Mouse (Mus musculus) thymus, postnatal 4 days (tissue): ENCODE results near the gene Fgfr2.
"Not testable (repeated sequence)": the region's sequence is repeated elsewhere in the genome, so short reads cannot be mapped to it uniquely, and the experiment has no call there.

ENCODE experiments used
- DNase-seq: peaks from one replicate; pipeline ENCODE4 v3.0.0; 2021

Gene Fgfr2

GRCm38 (mm10) chr7:132558141-132558736, 564.9 kb downstream of the Fgfr2 start:
- no peak for DNase-seq

DNA sequence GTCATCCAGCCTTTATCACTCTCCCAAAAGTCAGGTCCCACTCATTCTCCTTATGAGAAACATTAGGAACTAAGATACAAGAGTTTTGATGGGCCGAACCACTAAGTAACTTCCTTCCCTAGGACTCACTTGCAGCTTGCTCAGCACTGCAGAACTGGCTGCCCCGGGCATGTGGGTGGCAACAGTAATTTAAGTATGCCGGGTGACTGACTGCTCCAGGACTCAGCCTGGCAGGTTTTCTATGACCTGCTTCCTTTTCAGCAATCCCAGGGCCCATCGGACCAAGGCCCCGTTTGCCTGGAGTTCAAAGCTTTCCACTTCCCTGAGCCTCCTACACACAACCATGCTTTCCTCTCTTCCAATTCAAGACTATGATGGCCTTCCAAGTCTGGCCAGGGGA, 566.6 kb downstream of the Fgfr2 start:
- no peak for DNase-seq

DNA sequence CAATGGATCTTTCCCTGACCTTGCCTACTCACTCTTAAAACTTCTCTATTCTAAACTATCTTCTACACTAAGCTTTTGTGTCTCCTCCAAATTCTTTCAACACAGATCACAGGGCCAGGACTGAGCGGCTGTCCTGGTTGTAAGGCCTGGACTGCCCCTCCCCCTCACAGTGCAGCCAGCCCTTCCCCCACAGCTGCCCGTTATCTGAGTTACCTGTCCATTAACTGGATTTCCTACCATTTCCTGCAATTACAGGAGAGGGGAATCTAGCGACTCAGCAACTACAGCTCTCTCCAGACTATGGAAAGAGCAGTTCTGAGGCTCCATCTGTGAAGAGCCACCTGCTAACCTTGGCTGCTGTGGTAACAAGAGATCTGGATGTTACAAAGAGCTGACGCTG, 567.2 kb downstream of the Fgfr2 start:
- DNase-seq = no peak

DNA sequence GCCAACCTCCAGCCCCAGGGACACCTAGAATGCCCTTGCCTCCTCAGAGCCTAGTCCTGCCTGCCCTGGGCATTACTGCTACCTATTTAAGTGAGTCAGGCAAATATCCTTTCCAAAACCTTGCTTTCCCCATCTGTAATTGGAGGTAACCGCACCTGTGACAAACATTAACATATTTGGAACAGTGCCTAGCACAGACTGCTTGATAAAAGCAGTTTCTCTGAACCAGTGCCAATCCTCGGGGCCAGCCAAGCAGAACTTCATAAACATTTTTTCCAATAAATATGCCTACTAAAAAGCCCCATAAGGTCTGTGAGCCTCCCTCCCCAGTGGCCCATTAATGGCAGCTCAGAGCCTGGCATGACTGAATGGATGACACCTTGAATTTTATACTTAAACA, 569.1 kb downstream of the Fgfr2 start:
- no peak for DNase-seq

- peak; percentile 98 for DNase-seq
These were observed 571.6 kb downstream of the Fgfr2 start for GRCm38 (mm10) chr7:132551351-132552126.

- no peak for DNase-seq
These were observed 576.0 kb downstream of the Fgfr2 start for GRCm38 (mm10) chr7:132547126-132547525.

- no peak for DNase-seq
These were observed 580.7 kb downstream of the Fgfr2 start for GRCm38 (mm10) chr7:132542427-132542826.

DNA sequence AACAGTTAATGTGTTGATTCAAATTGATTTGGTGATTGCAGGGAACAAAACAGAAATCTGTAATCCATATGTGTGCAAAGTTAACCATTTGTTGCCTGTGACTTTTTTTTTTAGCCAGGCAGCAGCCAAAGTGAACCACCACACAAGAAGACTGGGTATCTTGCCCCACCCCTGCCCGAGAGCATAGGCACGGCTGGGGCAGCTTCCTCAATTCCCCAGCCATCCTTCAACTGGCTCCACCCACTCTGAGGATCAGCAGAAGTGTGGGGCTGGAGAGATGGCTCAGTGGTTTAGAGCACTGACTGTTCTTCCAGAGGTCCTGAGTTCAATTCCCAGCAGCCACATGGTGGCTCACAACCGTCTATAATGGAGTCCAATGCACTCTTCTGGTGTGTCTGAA, 581.6 kb downstream of the Fgfr2 start:
- no peak for DNase-seq

DNA sequence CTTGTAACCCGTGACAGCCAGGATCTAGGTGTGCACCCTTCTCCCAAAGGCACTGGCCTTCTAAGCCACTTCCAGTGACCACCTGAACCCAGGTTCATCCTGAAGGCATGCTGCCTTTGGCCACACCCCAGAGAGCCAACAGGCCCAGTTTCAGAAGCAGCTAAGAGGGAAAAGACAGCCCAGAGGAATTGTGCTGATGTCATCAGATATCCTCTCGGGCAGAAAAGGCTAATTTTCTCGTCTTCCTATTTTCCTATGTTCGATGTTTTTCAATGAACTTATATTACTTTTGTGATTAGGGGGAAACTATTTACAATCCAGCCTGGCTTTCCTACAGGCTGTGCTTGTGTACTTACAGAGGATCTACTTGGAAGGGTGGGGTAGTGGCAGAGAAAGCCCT, 582.6 kb downstream of the Fgfr2 start:
- DNase-seq = no peak

DNA sequence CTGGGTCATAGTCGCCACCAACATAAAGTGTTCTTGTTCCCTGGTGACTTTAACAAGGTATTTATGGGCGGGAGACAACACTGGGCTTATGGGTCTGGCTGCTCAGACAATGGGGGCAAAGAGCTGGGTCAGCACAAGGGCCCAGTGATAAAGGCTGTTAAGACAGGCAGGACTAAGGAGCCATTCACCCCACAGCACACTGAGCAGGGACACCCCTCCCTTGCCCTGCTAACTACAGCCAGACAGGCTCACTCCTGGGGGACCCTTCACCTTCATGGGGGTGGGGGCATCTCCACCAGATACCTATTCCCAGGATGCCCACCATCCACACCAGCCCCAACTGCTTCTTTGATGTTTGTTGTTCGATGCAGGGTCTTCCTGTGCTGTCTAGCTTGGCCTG, 593.9 kb downstream of the Fgfr2 start:
- DNase-seq = no peak

DNA sequence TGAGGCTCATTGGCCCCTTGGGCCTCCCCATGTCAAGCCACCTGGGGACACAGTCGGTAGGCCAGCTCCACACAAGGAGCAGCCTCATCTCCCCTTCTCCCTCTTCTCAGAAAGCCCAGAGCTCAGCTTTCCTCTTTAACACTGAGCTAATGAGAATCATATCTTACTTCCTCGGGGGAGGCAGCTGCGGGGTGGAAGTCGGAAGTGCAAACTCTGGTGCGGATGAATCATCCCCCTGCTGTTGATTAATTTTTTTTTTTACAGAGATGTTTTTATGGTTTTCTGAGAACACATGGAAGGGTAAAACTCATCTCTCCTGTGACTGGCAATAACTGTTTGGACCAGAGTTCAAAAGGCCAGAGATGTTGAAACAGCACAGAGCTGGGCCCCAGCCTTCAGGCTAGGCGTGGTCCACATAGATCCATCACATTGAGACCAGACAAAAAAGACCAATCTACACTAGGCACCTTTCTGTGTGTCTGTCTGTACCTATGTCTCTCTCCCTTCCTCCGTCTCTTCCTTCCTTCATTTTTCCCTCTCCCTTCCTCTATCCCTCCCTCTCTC, 609.6 kb downstream of the Fgfr2 start:
- no peak for DNase-seq

GRCm38 (mm10) chr7:132509110-132509509, 614.0 kb downstream of the Fgfr2 start:
- DNase-seq = no peak

DNA sequence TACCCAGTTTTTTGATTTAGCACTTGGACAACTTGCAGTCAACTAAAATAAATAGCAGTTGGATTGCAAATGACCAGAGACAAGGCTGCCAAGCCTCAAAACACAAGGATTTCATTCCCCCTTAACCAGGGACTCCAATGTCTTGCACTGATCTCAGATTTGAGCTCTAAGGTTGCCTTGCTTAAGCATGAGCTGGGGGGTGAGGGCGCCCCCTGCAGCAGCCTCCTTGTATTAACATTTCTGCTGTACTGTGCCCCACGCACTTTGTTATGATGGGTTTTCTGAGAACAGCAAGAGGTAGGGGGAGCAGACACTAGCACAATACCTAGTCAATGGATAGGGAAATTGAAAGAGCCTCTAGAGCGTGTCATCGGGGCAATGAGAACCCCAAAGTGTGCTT, 615.8 kb downstream of the Fgfr2 start:
- peak; percentile 63 for DNase-seq

- DNase-seq = no peak
These were observed 616.9 kb downstream of the Fgfr2 start for GRCm38 (mm10) chr7:132506226-132506625.

DNA sequence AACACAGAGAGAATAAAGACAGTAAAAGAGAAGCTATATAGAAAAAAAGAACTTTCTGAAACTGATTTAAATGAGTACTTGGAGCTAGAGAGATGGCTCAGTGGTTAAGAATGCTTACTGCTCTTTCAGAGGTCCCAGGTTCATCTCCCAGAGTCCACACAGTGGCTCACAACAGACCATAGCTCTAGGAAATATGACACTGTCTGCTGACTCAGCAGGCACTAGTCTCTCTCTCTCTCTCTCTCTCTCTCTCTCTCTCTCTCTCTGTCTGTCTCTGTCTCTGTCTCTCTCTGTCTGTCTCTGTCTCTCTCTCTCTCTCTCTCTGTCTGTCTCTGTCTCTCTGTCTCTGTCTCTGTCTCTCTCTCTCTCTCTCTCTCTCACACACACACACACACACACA, 620.7 kb downstream of the Fgfr2 start:
- DNase-seq = not testable (repeated sequence)

- DNase-seq = no peak
These were observed 626.0 kb downstream of the Fgfr2 start for GRCm38 (mm10) chr7:132497142-132497541.

GRCm38 (mm10) chr7:132494263-132494662, 628.9 kb downstream of the Fgfr2 start:
- DNase-seq = no peak

- no peak for DNase-seq
These were observed 629.5 kb downstream of the Fgfr2 start for GRCm38 (mm10) chr7:132493632-132494031.

GRCm38 (mm10) chr7:132491902-132492301, 631.2 kb downstream of the Fgfr2 start:
- DNase-seq = no peak

- DNase-seq = no peak
These were observed 635.8 kb downstream of the Fgfr2 start for GRCm38 (mm10) chr7:132487361-132487760.

DNA sequence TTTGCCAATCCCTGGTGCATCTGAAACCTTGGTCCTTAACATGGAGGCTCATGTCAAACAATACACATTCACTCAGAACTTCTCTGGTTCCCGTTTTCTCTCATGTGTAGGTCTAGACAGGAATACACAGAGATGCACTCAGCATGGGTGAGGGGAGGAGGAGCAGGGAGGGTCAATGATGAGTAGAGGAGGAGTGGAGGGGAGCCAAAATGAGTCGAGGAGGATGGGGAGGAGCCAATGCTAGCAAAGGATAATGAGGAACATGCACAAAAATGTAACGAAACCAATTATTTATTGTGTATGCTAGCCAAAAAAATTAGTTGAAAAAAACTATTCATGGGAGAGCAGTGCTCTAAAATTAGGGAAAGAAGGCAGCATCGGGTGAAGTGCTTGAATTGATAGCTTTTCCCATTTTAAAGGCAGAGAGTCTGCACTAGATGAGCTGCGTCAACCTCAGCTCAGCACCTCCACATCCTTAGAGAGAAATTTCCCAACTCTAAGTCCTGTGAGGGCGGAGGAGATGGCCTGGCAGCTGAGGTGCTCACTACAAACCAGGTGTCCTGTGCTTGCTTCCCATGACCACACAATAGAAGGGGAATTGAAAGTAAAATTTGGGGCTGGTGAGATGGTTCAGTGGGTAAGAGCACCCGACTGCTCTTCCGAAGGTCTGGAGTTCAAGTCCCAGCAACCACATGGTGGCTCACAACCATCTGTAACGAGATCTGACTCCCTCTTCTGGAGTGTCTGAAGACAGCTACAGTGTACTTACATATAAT, 636.6 kb downstream of the Fgfr2 start:
- no peak for DNase-seq

- peak; percentile 13 for DNase-seq
These were observed 638.7 kb downstream of the Fgfr2 start for GRCm38 (mm10) chr7:132484424-132484823.

DNA sequence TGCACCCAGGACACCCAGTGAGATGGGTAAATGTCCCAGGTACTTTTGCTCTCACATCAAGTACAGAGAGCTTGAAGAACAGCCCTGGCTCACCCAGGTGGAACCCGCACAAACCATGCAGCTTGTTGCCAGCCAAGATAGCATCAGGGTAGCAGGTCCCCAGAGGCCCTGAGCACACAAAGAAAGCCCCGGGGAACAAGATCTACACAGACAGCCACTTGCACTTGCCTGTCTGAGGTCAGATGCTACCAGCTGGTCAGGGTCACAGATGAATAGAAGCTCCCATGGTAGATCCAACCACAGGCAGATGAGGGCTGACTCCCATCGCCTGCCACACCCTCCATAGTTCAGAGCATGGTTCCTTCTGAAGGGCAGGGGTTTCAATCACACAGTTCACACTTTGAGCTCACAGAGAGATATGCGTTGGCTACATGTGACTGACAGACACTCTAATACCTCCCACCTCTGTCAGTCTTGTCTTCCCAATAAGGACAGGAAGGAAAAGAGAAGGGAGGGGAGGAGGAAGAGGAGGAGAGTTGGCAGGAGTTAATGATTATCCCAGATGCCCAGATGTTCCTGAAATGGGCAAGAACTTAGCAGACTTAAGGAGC, 642.3 kb downstream of the Fgfr2 start:
- DNase-seq = no peak
